Mouse (Mus musculus) heart, embryonic 16.5 days (tissue): Measurements from ENCODE around the gene Scrn1. TPM values are rescaled to one million over a fixed set of nuclear protein-coding genes. Genes with fewer than 3 reads are reported as not detected.

ENCODE experiments used
- ATAC-seq: fragments of 200-750 bp; cut with Nextera tagmentation; replicated peaks from 2 replicates; pipeline ENCODE4 v1.8.0; 2017; ENCODE audit warnings: moderate number of reproducible peaks; ENCODE audit not compliant: insufficient read depth, low FRiP score; ENCODE audit errors: extremely low read depth
- H3K27ac ChIP-seq: fragments of 300-500 bp; sonication (generic); 2 replicates; pipeline ENCODE4 v1.5.1; 2014; ENCODE audit warnings: mild to moderate bottlenecking, low read length, control low read depth, moderate library complexity
- H3K27me3 ChIP-seq: fragments of 300-500 bp; sonication (generic); 2 replicates; pipeline ENCODE4 v1.6.1; 2014; ENCODE audit warnings: low read length, mixed read lengths; ENCODE audit not compliant: control insufficient read depth, insufficient read depth
- H3K36me3 ChIP-seq: fragments of 300-500 bp; sonication (generic); 2 replicates; pipeline ENCODE4 v1.6.1; 2014; ENCODE audit not compliant: control insufficient read depth, insufficient read depth
- H3K4me1 ChIP-seq: fragments of 300-500 bp; sonication (generic); 2 replicates; pipeline ENCODE4 v1.6.1; 2014; ENCODE audit warnings: low read length, mixed read lengths; ENCODE audit not compliant: control insufficient read depth, insufficient read depth
- H3K4me2 ChIP-seq: fragments of 300-500 bp; sonication (generic); 2 replicates; pipeline ENCODE4 v1.6.1; 2014; ENCODE audit warnings: low read depth, mild to moderate bottlenecking, control low read depth, low read length
- H3K4me3 ChIP-seq: fragments of 300-500 bp; sonication (generic); 2 replicates; pipeline ENCODE4 v1.5.1; 2014; ENCODE audit warnings: mild to moderate bottlenecking, control low read depth, low read length
- H3K9ac ChIP-seq: fragments of 300-500 bp; sonication (generic); 2 replicates; pipeline ENCODE4 v1.6.1; 2014; ENCODE audit warnings: low read length, control low read depth
- H3K9me3 ChIP-seq: fragments of 300-500 bp; sonication (generic); replicated peaks from 2 replicates; pipeline ENCODE4 v1.6.1; 2016; ENCODE audit warnings: low read length; ENCODE audit not compliant: control insufficient read depth
- WGBS: fragments of 180-500 bp; shearing (Covaris S2); extraction: QIAGEN DNeasy Blood & Tissue Kit; methylation state at CpG from one replicate; pipeline ENCODE4 v1.1.7; 2014; 5-methylcytosine and 5-hydroxymethylcytosine counted together
- polyA plus RNA-seq: library from polyadenylated mRNA; unstranded; fragments of >200 nt; fragmentation: Nextera tagmentation; extraction: Ambion mirVana; gene quantifications from 2 replicates; pipeline ENCODE4 v1.2.1, GENCODE M21; 2015

The Scrn1 gene
- polyA plus RNA-seq, 1 experiment from 2014 or later, result 5.1 TPM

- H3K27me3 ChIP-seq, result no peaks in the 10 kb centered on the region
- no peak for ATAC-seq
These were observed 19.9 kb upstream of the Scrn1 start for GRCm38 (mm10) chr6:54586175-54586574.

GRCm38 (mm10) chr6:54573218-54573955, 7.1 kb upstream of the Scrn1 start:
- H3K9me3 ChIP-seq, result no peaks in the 10 kb centered on the region
- H3K4me3 ChIP-seq, result no peak overlapping the region
- peak; percentile 58; the same call in 1 of the 2 replicates for ATAC-seq
- 0 out of 2 replicates have a peak, but pooled peaks cover 2% of the 10 kb centered on the region for H3K4me1 ChIP-seq
- H3K9ac ChIP-seq, result no peak overlapping the region
- H3K36me3 ChIP-seq, result no peaks in the 10 kb centered on the region
- 37% methylated on average over 6 of the region's 6 CpGs for WGBS
- no peaks in the 10 kb centered on the region for H3K27me3 ChIP-seq
- no peak overlapping the region for H3K27ac ChIP-seq
- no peak overlapping the region for H3K4me2 ChIP-seq

More at GRCm38 (mm10) chr6:54586175-54586574, 19.9 kb upstream of the Scrn1 start:
- no peak overlapping the region for H3K4me2 ChIP-seq
- no peak overlapping the region for H3K9ac ChIP-seq
- peaks cover 7% of the 10 kb centered on the region for H3K36me3 ChIP-seq
- H3K27ac ChIP-seq, result no peak overlapping the region
- 31% methylated on average over 2 of the region's 2 CpGs for WGBS
- H3K9me3 ChIP-seq, result no peaks in the 10 kb centered on the region
- peaks cover 1% of the 10 kb centered on the region for H3K4me1 ChIP-seq
- H3K4me3 ChIP-seq, result no peak overlapping the region

GRCm38 (mm10) chr6:54569776-54570175, 3.5 kb upstream of the Scrn1 start:
- Histone ChIP-seq H3K27ac (no peak overlapping the region), H3K36me3 (no peaks in the 10 kb centered on the region), H3K4me2 (no peak overlapping the region), H3K9me3 (no peaks in the 10 kb centered on the region), H3K9ac (no peak overlapping the region), H3K4me3 (no peak overlapping the region), H3K27me3 (no peaks in the 10 kb centered on the region; the same call in 1 of the 2 replicates), H3K4me1 (peaks cover 6% of the 10 kb centered on the region; the same call in 1 of the 2 replicates)
- ATAC-seq, result no peak
- WGBS, result 37% methylated on average over 7 of the region's 7 CpGs

- Histone ChIP-seq H3K9me3 (no peaks in the 10 kb centered on the region), H3K9ac (peak overlapping the region; percentile 64), H3K4me1 (peaks cover 6% of the 10 kb centered on the region), H3K4me2 (peak overlapping the region; percentile 87), H3K36me3 (no peaks in the 10 kb centered on the region), H3K27ac (no peak overlapping the region), H3K27me3 (no peaks in the 10 kb centered on the region; the same call in 1 of the 2 replicates), H3K4me3 (peak overlapping the region; percentile 59)
- no peak for ATAC-seq
- 14% methylated on average over 6 of the region's 6 CpGs for WGBS
These were observed 244 bp upstream of the Scrn1 start for GRCm38 (mm10) chr6:54566546-54566919.

- Histone ChIP-seq H3K27me3 (no peaks in the 10 kb centered on the region; the same call in 1 of the 2 replicates), H3K9me3 (no peaks in the 10 kb centered on the region), H3K4me3 (no peak overlapping the region), H3K9ac (no peak overlapping the region), H3K27ac (no peak overlapping the region), H3K36me3 (no peaks in the 10 kb centered on the region), H3K4me2 (no peak overlapping the region), H3K4me1 (peaks cover 6% of the 10 kb centered on the region)
- WGBS, result 67% methylated on average over 3 of the region's 3 CpGs
- no peak for ATAC-seq
These were observed 1.3 kb downstream of the Scrn1 start for GRCm38 (mm10) chr6:54565012-54565411.

GRCm38 (mm10) chr6:54564506-54564991, 1.7 kb downstream of the Scrn1 start:
- Histone ChIP-seq H3K27ac (no peak overlapping the region), H3K4me3 (no peak overlapping the region), H3K27me3 (no peaks in the 10 kb centered on the region; the same call in 1 of the 2 replicates), H3K36me3 (no peaks in the 10 kb centered on the region), H3K4me2 (no peak overlapping the region), H3K9me3 (no peaks in the 10 kb centered on the region), H3K9ac (no peak overlapping the region), H3K4me1 (peaks cover 6% of the 10 kb centered on the region)
- 69% methylated on average over 9 of the region's 9 CpGs for WGBS
- no peak for ATAC-seq

GRCm38 (mm10) chr6:54563561-54563960, 2.7 kb downstream of the Scrn1 start:
- no peak overlapping the region for H3K9ac ChIP-seq
- no peaks in the 10 kb centered on the region; the same call in 1 of the 2 replicates for H3K27me3 ChIP-seq
- 89% methylated on average over 4 of the region's 4 CpGs for WGBS
- no peak for ATAC-seq
- H3K9me3 ChIP-seq, result no peaks in the 10 kb centered on the region
- H3K4me3 ChIP-seq, result no peak overlapping the region
- peaks cover 6% of the 10 kb centered on the region for H3K4me1 ChIP-seq
- no peak overlapping the region for H3K4me2 ChIP-seq
- no peaks in the 10 kb centered on the region for H3K36me3 ChIP-seq
- no peak overlapping the region for H3K27ac ChIP-seq

GRCm38 (mm10) chr6:54562018-54562809, 4.1 kb downstream of the Scrn1 start:
- H3K4me3 ChIP-seq, result no peak overlapping the region
- 67% methylated on average over 15 of the region's 17 CpGs for WGBS
- no peaks in the 10 kb centered on the region for H3K9me3 ChIP-seq
- peaks cover 6% of the 10 kb centered on the region for H3K4me1 ChIP-seq
- H3K9ac ChIP-seq, result no peak overlapping the region
- H3K27ac ChIP-seq, result no peak overlapping the region
- H3K4me2 ChIP-seq, result no peak overlapping the region
- H3K27me3 ChIP-seq, result no peaks in the 10 kb centered on the region; the same call in 1 of the 2 replicates
- no peaks in the 10 kb centered on the region for H3K36me3 ChIP-seq
- ATAC-seq, result no peak

- WGBS, result 77% methylated on average over 7 of the region's 7 CpGs
- H3K4me3 ChIP-seq, result no peak overlapping the region
- no peak for ATAC-seq
- peaks cover 5% of the 10 kb centered on the region for H3K4me1 ChIP-seq
- no peaks in the 10 kb centered on the region for H3K27me3 ChIP-seq
- no peak overlapping the region for H3K9ac ChIP-seq
- no peaks in the 10 kb centered on the region for H3K9me3 ChIP-seq
- H3K4me2 ChIP-seq, result no peak overlapping the region
- no peak overlapping the region for H3K27ac ChIP-seq
- H3K36me3 ChIP-seq, result no peaks in the 10 kb centered on the region
These were observed 7.8 kb downstream of the Scrn1 start for GRCm38 (mm10) chr6:54558466-54558865.
